Mouse (Mus musculus) erythroblast, embryonic 14.5 days (primary cell): ENCODE data around the gene Dnm3. TPM values are rescaled to one million over a fixed set of nuclear protein-coding genes. Genes with fewer than 3 reads are reported as not detected.

ENCODE experiments used
- H3K27me3 ChIP-seq: 2 replicates; pipeline ENCODE4 v1.6.1; 2012; ENCODE audit warnings: inconsistent platforms; ENCODE audit not compliant: control insufficient read depth
- H3K36me3 ChIP-seq: 2 replicates; pipeline ENCODE4 v1.6.1; 2012; ENCODE audit warnings: mild to moderate bottlenecking, inconsistent platforms; ENCODE audit not compliant: control insufficient read depth
- H3K4me1 ChIP-seq: 2 replicates; pipeline ENCODE4 v1.6.1; 2012; ENCODE audit warnings: inconsistent platforms; ENCODE audit not compliant: control insufficient read depth
- H3K4me3 ChIP-seq: replicated peaks from 2 replicates; pipeline ENCODE3; 2012; ENCODE audit warnings: moderate library complexity, mild to moderate bottlenecking, inconsistent platforms
- H3K9me3 ChIP-seq: 2 replicates; pipeline ENCODE4 v1.6.1; 2012; ENCODE audit warnings: low read length, inconsistent platforms, mixed read lengths; ENCODE audit not compliant: control insufficient read depth
- GATA1 ChIP-seq: IDR thresholded peaks from 2 replicates; pipeline ENCODE4 v1.6.1; 2012; ENCODE audit warnings: low read length, inconsistent platforms, mixed read lengths
- TAL1 ChIP-seq: IDR thresholded peaks from 3 replicates; pipeline ENCODE4 v1.6.1; 2012; ENCODE audit warnings: low read length, inconsistent platforms, mixed read lengths
- polyA plus RNA-seq: library from polyadenylated mRNA; stranded (reverse); fragments of >175 nt; gene quantifications from 2 replicates; pipeline ENCODE4 v1.2.3, GENCODE M21; 2012

The Dnm3 gene
- polyA plus RNA-seq, 1 experiment = 0.01 TPM

DNA sequence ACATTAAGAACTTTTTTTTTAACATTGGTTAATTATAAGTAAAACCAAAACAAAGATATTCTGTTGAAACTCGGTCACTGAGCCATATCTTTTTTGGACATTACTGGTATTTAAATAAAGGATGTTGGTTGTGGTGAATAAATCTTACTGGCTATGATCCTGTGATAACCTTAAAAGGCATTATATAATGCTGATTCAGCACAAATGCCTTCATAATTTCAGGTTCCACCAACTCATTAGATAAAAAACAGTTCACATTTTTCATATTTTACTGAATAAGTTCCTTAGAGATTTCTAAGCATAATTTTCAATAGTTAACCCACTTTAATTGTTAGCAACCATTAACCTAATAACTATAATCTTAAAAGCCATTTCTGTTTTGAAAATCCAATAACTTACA is 4.9 kb downstream of the Dnm3 start:
- peaks cover 4% of the 10 kb centered on the region for H3K4me1 ChIP-seq
- no peaks in the 10 kb centered on the region for H3K36me3 ChIP-seq
- no peak overlapping the region for H3K4me3 ChIP-seq
- no peak for TF ChIP-seq TAL1
- TF ChIP-seq GATA1 = no peak
- peaks cover 35% of the 10 kb centered on the region for H3K27me3 ChIP-seq
- no peaks in the 10 kb centered on the region; the same call in 1 of the 2 replicates for H3K9me3 ChIP-seq

DNA sequence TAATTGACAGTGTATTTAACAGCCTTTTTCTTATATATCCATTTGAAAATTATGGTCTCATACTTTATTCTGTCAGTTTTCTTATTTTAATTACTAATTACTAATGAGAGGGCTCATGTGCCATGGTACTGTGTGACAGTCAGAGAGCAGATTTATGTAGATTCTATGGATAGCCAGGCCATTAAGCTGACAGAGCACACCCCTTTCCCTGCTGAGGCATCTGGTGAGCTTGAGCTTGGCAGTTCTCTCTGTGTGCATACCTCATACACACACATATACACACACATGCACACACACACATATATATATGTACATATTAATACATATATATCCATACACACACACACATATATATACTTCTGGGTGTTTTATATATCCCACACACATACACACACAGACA is 6.7 kb downstream of the Dnm3 start:
- no peak for TF ChIP-seq TAL1
- no peak for TF ChIP-seq GATA1
- peaks cover 16% of the 10 kb centered on the region for H3K27me3 ChIP-seq
- H3K36me3 ChIP-seq = no peaks in the 10 kb centered on the region
- no peaks in the 10 kb centered on the region for H3K9me3 ChIP-seq
- no peak overlapping the region for H3K4me3 ChIP-seq
- no peaks in the 10 kb centered on the region for H3K4me1 ChIP-seq

DNA sequence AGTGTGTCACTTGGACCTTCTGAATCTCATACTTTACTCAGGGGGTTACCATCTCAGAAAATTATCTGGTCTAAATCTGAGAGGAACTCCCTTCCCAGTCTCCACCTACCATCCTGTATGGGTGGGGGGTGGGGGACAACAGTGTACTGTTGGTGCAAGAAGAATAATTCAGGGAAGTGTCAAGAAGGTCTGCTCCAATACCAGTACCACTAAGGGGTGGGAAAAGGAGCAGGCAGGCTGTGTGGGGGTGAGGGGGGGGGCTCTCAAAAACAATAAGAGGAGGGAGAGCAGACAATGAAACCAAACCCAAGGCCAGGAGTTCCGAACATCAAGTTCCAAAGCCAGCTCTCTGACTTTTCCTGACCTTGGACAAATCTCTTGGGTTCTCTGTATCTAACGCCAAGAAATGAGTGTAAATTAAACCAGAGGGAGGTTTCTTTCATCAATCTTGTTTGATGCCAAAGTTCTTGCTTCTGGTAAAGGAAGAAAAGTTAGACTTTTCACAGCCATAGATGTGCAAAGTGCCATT is 8.0 kb downstream of the Dnm3 start:
- no peak for TF ChIP-seq GATA1
- no peak for TF ChIP-seq TAL1
- Histone ChIP-seq H3K27me3 (peaks cover 5% of the 10 kb centered on the region), H3K4me1 (no peaks in the 10 kb centered on the region), H3K4me3 (no peak overlapping the region), H3K36me3 (no peaks in the 10 kb centered on the region), H3K9me3 (no peaks in the 10 kb centered on the region; the same call in 1 of the 2 replicates)

DNA sequence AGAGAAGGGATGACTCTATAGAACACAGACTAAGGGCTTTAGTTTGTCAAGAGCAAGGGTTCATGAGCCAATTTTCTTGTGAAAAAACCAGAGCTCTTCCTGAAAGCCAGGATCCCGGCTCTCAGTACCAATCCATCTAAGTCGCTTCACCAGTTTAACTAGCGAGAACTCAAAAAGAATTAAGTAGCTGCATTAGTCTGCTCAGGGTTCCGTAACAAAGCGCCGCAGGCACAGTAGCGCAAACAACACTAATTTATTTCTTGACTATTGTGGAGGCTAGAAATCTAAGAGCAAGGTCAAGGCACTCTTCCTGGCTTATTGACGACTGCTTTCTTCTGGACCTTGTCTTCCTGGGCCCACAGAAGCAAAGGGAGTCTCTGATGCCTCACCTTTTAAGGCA is 14.2 kb downstream of the Dnm3 start:
- no peak overlapping the region for H3K4me3 ChIP-seq
- no peaks in the 10 kb centered on the region for H3K36me3 ChIP-seq
- no peaks in the 10 kb centered on the region for H3K4me1 ChIP-seq
- H3K27me3 ChIP-seq = no peaks in the 10 kb centered on the region
- TF ChIP-seq GATA1 (no peak), TAL1 (no peak)
- H3K9me3 ChIP-seq = no peaks in the 10 kb centered on the region; the same call in 1 of the 2 replicates

DNA sequence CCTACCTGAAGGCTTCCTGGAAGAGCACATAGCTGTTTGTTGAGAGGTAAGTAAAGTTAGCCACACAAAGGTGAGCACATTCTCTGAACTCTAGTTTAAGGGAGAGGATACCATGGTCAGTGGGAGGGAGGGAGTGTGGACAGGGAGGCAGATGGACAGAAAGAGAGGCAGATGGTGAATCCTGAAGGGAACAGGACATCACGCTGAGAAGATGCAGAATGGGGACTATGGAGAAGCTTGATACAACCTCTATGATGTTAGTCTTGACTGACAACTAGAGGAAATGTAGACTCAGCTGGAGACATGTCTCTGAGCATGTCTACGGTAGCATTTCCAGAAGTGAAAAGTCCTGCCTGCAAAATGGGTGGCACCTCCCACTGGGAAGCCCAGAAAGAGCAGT is 19.1 kb downstream of the Dnm3 start:
- no peaks in the 10 kb centered on the region for H3K4me1 ChIP-seq
- H3K4me3 ChIP-seq = no peak overlapping the region
- no peaks in the 10 kb centered on the region for H3K27me3 ChIP-seq
- H3K36me3 ChIP-seq = no peaks in the 10 kb centered on the region
- TF ChIP-seq TAL1 = no peak
- no peak for TF ChIP-seq GATA1
- no peaks in the 10 kb centered on the region; the same call in 1 of the 2 replicates for H3K9me3 ChIP-seq

DNA sequence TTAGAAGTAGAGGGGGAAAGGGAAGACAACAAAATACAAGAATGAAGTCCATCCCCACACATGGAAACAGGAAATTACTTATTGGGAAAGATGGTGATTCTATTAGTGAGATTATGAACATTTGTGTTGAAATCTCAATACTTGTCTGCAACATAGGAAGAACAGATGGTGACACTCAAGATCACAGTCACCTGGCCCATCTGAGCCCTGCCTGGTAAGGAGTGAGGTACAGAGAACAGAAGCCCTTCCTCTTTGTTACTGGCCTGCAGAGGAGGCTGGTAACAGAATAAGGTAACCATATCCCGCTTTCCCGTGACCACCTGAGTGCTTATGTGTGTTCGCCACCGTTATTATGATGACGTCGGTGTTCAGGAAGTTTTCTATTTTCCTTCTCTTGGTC is 21.0 kb downstream of the Dnm3 start:
- no peak for TF ChIP-seq GATA1
- no peak for TF ChIP-seq TAL1
- Histone ChIP-seq H3K9me3 (no peaks in the 10 kb centered on the region), H3K36me3 (no peaks in the 10 kb centered on the region), H3K4me3 (no peak overlapping the region), H3K4me1 (no peaks in the 10 kb centered on the region), H3K27me3 (no peaks in the 10 kb centered on the region)

DNA sequence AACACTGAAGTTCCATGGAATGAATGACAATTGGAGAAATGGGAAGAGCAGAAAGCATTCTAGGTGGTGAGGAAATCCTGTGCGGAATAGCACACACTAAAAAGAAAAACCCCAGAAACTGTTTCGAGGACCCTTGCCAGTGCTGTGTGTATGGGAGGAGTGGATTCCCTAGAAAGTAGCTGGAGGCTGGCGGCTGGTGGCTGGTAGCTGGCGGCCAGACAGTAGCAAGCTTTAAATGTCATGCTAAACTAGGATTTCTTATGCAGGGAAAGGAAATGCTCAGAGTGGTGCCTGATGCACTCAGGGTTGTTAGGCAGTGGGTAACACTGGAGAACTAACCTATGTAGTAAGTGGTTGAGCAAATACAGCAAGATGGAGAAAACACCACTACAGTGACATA is 21.4 kb downstream of the Dnm3 start:
- TF ChIP-seq GATA1 (no peak), TAL1 (no peak)
- H3K36me3 ChIP-seq = no peaks in the 10 kb centered on the region

DNA sequence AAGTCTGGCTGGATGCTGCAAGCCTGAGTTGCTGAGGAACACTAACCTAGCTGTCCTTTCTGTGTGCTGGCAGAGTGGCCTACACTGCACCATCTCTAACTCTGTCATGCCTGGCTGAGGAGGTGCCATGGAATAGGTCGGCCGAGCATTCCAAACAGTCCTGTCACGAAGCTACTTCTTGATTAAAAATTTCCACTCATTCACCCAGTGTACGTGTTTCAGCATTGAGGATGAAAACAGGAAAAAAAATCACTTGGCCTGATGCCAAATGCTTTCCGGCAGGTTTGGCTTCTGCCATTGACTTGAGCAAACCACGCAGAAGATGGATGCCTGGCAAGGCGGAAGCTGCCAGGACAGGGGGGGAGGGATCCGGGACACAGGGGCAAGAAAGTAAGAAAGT is 24.3 kb downstream of the Dnm3 start:
- Histone ChIP-seq H3K36me3 (no peaks in the 10 kb centered on the region), H3K9me3 (no peaks in the 10 kb centered on the region), H3K27me3 (no peaks in the 10 kb centered on the region), H3K4me3 (no peak overlapping the region), H3K4me1 (no peaks in the 10 kb centered on the region)
- TF ChIP-seq GATA1 (no peak), TAL1 (no peak)

More for the DNA sequence above, 21.4 kb downstream of the Dnm3 start:
- Histone ChIP-seq H3K27me3 (no peaks in the 10 kb centered on the region), H3K9me3 (no peaks in the 10 kb centered on the region), H3K4me3 (no peak overlapping the region), H3K4me1 (no peaks in the 10 kb centered on the region)

DNA sequence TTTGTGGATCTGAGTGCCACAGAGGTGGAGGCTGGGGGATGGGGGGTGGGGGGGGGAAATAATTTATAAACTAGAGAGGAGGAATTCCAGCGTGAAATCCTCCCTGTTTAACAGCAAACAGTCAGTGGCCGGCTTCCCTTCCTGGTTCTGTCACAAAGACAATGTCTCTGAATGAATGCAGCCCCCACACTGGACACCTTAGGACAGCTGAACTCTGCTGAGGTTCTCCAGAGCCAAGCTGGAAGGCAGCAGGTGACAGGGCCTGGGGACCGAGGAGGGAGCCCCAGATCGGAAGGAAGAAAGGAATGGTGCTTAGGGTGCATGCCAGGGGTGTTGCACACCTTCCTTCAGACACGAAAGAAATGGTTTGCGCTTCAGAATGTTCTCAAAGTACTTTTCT is 24.8 kb downstream of the Dnm3 start:
- Histone ChIP-seq H3K4me1 (no peaks in the 10 kb centered on the region), H3K36me3 (no peaks in the 10 kb centered on the region), H3K9me3 (no peaks in the 10 kb centered on the region), H3K4me3 (no peak overlapping the region), H3K27me3 (no peaks in the 10 kb centered on the region)
- TF ChIP-seq TAL1 (no peak), GATA1 (no peak)
